Mouse (Mus musculus): Measurements from ENCODE around the gene Rcan3.
A peak's percentile ranks its signal among the peaks of the same experiment; 100 is the strongest.

GRCm38 (mm10) chr4:135382316-135382715 lies 51.3 kb downstream of the Rcan3 start:
- TF ChIP-seq CTCF (IDR thresholded peaks at IDR 0.05) (peak; percentile 99), POLR2A (IDR thresholded peaks at IDR 0.05; ENCODE audit: insufficient read depth, low read depth, low read length) (no peak)

All from heart, adult 2 months (tissue).